Comparison of ENCODE assay signal across 8 mouse cellular contexts in genomic region chr5:147620178-147620577, GRCm38 (mm10).
DNase-seq lines count a peak whose midpoint lies in the region; ATAC-seq lines count a peak whose summit lies in the region.
"Had no signal": no experiment of that assay in that cellular context is flagged by ENCODE, and none has a peak within 500 bp of the region (broad histone marks: within the 10 kb centered on the region; RNA-seq: fewer than 3 reads in every experiment).

No protein-coding gene starts in this region.

- no peak overlapping the region for H3K4me3 ChIP-seq in limb, embryonic 13.5 days
- no peak overlapping the region for H3K4me3 ChIP-seq in limb, embryonic 10.5 days
- H3K4me3 ChIP-seq in embryonic facial prominence, embryonic 11.5 days (ENCODE audit: low read depth, low read length) = no peak overlapping the region

- H3K4me2 ChIP-seq in limb, embryonic 13.5 days (replicated peaks) = peak overlapping the region; percentile 9; the same call in 1 of the 2 replicates
- H3K4me2 ChIP-seq in embryonic facial prominence, embryonic 11.5 days (ENCODE audit: low read depth, low read length) = no peak overlapping the region

- DNase-seq in limb, embryonic 10.5 days (ENCODE audit: low spot score) = no peak
- peak; percentile 67 for DNase-seq in embryonic facial prominence, embryonic 11.5 days (ENCODE audit: low spot score)
- DNase-seq in kidney, postnatal 4 days = peak; percentile 16 to 51
- DNase-seq in yolk sac, embryonic 10.5 days (ENCODE audit: low spot score) = peak; percentile 45
- DNase-seq in left cerebral cortex, adult 11 months (ENCODE audit: low spot score) = no peak
- no peak for DNase-seq in cerebellum, postnatal 36 days

- H3K27ac ChIP-seq in limb, embryonic 13.5 days = no peak overlapping the region; the same call in 1 of the 2 replicates
- no peak overlapping the region for H3K27ac ChIP-seq in limb, embryonic 10.5 days
- no peak overlapping the region for H3K27ac ChIP-seq in embryonic facial prominence, embryonic 11.5 days (replicated peaks; ENCODE audit: low read depth, low read length)

- 0 out of 2 replicates have a peak, but pooled peaks have one; percentile 59 for ATAC-seq in limb, embryonic 13.5 days (ENCODE audit: low FRiP score, low read depth)
- ATAC-seq in embryonic facial prominence, embryonic 11.5 days (replicated peaks; ENCODE audit: insufficient number of reproducible peaks, low FRiP score, low TSS enrichment, low read depth) = 0 out of 2 replicates have a peak, but pooled peaks have one; percentile 56
- ATAC-seq: forebrain, embryonic 14.5 days had no signal

- H3K36me3 ChIP-seq in limb, embryonic 13.5 days = no peaks in the 10 kb centered on the region
- H3K36me3 ChIP-seq in limb, embryonic 10.5 days = no peaks in the 10 kb centered on the region
- no peaks in the 10 kb centered on the region for H3K36me3 ChIP-seq in embryonic facial prominence, embryonic 11.5 days (replicated peaks; ENCODE audit: control insufficient read depth, insufficient read depth, low read depth, low read length)

- no peaks in the 10 kb centered on the region; the same call in 1 of the 2 replicates for H3K9me3 ChIP-seq in limb, embryonic 13.5 days
- H3K9me3 ChIP-seq in limb, embryonic 10.5 days (replicated peaks) = no peaks in the 10 kb centered on the region
- no peaks in the 10 kb centered on the region for H3K9me3 ChIP-seq in embryonic facial prominence, embryonic 11.5 days (replicated peaks; ENCODE audit: control insufficient read depth, low read length)

- H3K9ac ChIP-seq in limb, embryonic 13.5 days = no peak overlapping the region
- H3K9ac ChIP-seq in embryonic facial prominence, embryonic 11.5 days (replicated peaks; ENCODE audit: low read length) = no peak overlapping the region

- H3K27me3 ChIP-seq in limb, embryonic 13.5 days = no peaks in the 10 kb centered on the region
- no peaks in the 10 kb centered on the region for H3K27me3 ChIP-seq in limb, embryonic 10.5 days (ENCODE audit: low read depth, poor library complexity, severe bottlenecking)
- H3K27me3 ChIP-seq in embryonic facial prominence, embryonic 11.5 days (ENCODE audit: control insufficient read depth, insufficient read depth, low read length) = no peaks in the 10 kb centered on the region

- peaks cover 7% of the 10 kb centered on the region for H3K4me1 ChIP-seq in limb, embryonic 13.5 days
- H3K4me1 ChIP-seq in limb, embryonic 10.5 days = peaks cover 7% of the 10 kb centered on the region; the same call in 1 of the 2 replicates
- no peaks in the 10 kb centered on the region for H3K4me1 ChIP-seq in embryonic facial prominence, embryonic 11.5 days (ENCODE audit: control insufficient read depth, insufficient read depth, low read length)

- WGBS in limb, embryonic 13.5 days = 14% methylated on average over 2 of the region's 2 CpGs
- WGBS in limb, embryonic 10.5 days = 30% methylated on average over 2 of the region's 2 CpGs
- WGBS in embryonic facial prominence, embryonic 11.5 days = 5% methylated on average over 2 of the region's 2 CpGs

Comparison
In these comparisons a context has a peak if more than half of its experiments do, and no peak if none do; other contexts are left out.
1. DNase-seq: peak in embryonic facial prominence, embryonic 11.5 days (single experiment), kidney, postnatal 4 days (2 of 2) and yolk sac, embryonic 10.5 days (single experiment); none in limb, embryonic 10.5 days (single experiment), left cerebral cortex, adult 11 months (single experiment) and cerebellum, postnatal 36 days (0 of 2).